Mouse (Mus musculus) telencephalon, adult 2 months (tissue): Measurements from ENCODE around the gene Eea1.

ENCODE experiments used
- DNase-seq: peaks from one replicate; pipeline ENCODE4 v3.0.0-alpha.2; 2011; ENCODE audit warnings: low read depth, low spot score

Gene Eea1

DNA sequence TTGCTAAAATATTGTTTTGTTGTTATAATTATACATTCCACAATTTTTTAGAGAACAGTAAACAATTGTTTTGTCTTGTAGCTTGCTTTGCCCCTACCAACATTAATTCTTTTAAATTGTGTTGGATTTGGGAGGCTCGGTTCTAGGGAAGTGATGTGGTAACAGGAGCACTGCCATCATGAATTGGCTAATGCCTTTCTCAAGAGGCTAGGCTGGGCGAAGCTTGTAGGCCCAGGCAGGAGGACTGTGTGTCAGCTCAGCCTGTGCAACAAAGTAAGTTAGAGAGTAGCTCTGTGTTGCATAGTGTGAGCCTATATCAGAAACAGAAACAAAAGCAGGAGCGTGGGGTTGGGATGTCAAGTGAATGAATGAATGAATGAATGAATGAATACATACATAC lies 9.0 kb downstream of the Eea1 start:
- no peak for DNase-seq

DNA sequence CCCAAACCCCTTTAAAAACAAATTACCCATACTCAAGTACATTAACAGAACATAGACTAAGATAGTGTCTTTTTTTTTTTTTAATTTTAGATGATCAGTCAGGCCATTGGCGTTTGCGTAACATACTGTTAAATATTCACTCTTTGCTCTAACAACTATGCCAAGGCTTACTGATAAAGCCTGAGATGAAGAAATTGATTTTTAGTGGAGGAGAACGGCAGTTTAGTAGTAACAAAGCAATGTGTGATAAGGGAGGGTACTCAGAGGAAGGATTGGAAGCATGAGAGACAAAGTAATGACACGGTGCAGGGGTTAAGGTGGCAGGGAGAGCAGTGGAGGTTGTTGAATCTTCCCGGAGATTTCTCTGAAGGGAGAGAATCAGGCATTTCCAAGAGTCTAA lies 9.7 kb downstream of the Eea1 start:
- DNase-seq: no peak

DNA sequence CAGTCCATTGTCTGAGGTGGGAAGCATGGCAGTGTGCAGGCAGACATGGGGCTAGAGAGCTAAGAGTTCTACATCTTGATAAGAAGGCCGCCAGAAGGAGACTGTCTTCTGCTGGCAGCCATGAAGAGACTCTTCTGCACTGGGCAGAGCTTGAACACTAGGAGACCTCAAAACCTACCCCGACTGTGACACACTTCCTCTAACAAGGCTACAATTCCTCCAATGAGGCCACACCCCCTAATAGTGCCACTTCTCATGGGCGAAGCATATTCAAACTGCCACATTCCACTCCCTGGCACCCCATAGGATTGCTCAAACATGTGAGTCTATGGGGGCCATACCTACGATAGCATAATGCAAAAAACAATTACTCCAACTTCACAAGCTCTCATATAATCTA lies 10.3 kb downstream of the Eea1 start:
- DNase-seq: no peak

DNA sequence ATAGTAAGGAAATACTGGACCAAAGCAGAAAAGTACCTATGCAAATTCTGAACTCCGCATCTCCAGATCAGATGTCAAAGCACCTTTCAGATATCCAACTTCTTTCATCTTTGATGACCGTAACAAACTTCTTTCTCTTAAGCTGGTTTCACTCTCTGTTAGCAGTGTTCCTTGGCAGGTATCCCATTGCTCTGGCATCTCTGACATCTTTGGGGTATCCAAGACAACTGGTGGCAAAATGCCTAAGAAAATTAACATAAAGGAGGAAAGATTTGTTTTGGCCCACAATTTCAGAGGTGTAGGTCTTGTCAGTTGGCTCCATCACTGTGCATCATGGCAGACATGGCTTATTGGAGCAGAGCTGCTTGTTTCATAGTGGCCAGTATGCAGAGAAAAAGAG lies 10.9 kb downstream of the Eea1 start:
- DNase-seq: no peak

DNA sequence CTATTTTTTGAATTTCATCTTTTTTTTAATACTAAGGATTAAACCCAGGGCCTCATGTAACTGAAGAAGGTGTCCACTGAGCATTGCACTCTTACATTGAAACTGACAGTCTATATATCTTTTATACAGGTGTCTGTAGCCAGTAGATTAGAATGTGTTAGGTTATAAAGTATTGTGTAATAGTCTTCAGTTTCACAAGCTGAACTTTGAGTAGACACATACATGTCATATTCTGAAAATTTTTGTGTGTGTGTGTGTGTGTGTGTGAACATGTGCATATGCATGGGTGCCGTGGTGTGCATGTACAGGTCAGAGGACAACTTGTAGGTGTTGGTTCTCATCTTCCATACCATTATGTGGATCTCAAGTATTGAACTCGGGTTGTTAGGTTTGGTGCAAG lies 16.2 kb downstream of the Eea1 start:
- DNase-seq: no peak

DNA sequence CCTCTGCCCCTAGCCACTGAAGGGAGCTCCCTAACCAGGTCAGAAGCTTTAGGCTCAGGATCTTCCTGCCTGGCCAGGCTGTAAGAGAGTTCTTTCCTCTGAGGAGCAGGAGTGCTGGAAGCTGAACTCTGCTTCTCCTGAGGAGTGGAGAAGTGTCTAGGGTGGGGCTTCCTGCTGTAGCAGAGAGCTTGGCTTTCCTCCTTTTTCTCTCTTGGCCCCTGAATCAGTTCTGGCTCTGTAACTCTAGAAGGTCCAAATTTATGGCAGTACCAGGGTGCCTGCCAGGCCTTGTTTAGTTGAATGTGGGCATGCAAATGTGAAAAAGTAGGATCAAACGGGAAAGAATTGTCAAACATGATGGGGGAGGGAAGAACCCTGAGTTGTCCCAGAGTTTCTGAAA lies 17.1 kb downstream of the Eea1 start:
- no peak for DNase-seq

DNA sequence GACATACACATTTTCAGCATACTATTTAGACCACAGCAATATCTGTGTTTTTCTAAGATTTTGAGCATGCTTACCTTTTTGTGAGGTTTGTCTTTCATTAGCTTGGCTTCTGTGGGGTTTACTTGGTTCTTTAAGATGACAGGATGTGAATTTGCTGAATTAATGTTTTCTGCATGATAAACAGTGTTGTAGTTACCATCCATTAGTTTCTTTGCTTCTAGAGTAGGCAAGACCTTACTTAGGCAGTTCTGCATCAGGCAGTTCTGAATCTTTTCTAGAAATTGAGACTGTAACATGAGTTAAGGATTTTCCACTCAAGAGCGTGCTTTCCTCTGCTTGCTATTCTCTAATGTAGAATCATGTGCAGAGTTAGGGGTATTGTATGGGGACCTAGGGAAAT lies 24.2 kb downstream of the Eea1 start:
- no peak for DNase-seq

DNA sequence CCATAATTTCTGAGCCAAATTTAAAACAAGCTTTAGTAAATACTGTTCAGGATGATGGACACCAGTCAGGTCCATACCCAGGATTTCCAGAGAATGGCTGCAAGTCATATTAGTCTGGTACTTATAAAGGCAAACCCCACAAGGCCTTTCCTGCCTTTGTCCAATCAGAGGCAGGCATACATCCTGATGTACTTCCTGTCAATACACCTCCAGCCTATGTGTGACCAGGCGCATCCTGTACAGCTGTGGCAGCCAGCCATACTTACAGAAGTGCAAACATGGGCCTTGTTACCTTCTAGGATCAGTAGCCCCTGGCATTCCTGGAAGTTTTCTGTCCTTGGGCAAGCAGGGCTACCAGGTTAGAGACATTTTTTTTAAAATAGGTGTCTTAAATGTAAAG lies 29.2 kb downstream of the Eea1 start:
- no peak for DNase-seq

DNA sequence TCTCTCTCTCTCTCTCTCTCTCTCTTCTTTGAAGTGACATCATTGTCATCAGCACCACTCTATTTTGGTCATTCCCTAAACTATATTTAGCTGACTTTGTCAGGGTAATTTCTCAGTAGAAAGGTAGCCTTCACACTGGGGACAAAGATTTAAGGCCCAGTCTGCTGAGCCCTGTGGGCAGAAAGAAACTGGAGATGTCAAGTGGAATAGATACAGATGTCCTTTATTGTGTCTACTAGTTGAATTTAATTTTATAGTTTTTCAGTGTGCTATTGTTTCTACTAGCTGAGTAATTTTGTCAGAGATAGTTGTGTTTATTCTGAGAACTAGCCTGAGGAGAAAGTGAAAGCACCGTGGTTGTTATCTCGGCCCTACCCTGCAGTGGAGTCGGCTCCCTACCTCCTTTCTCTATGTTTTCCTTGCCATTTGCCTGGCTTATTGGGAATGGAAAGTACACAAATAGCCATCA lies 30.3 kb downstream of the Eea1 start:
- DNase-seq: no peak

DNA sequence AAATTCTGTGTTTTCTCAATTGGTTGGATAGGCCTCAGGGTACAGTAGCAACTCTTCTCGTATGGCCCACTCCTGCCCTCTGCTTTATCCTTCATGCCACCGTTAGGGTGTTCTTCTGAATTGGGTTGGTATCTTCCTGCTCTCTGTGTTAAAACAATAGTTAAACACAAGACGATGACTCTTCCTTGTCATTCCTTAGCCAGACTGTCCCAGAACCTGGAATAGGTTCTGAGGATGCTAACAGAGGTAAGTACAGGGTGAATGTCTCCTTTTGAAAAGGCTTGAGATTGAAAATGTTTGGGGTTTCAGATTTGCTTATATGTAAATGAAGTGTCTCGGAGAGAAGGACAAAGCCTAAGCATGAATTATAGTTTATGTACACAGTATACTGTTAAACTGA lies 30.9 kb downstream of the Eea1 start:
- DNase-seq: no peak

DNA sequence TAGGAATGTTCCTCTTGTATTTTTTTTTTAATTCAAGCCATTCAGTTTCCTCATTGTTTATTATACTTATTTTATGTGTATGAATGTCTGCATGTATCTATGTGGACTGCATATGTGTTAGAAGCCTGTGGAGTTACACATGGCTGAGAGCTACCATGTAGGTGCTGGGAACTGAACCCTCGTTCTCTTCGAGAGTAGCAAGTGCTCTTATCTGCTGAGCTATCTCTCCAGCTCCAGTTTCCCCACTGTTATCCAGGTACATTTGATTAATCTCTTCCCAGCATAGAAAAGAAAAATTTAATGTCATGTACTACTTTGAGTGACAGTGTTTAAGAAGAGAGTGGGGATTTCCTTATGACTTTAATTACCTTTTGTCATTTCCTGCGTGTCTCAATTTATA lies 31.5 kb downstream of the Eea1 start:
- no peak for DNase-seq

DNA sequence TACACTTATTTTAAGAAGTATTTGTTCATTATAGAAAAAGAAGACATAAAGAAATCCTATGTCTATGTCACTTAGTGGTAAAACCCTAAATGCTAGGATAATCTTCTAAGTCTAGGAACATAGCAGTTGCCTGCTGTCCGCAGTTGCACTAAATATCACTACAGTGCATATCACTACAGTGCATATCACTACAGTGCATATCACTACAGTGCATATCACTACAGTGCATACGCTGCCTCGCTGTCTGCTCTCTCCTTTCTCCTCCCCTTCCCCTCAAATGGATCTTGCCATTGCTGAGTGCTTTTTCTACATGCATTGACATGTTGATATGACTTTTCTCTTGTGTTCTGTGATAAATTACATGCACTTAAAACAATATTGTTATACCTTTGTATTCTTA lies 34.0 kb downstream of the Eea1 start:
- no peak for DNase-seq

DNA sequence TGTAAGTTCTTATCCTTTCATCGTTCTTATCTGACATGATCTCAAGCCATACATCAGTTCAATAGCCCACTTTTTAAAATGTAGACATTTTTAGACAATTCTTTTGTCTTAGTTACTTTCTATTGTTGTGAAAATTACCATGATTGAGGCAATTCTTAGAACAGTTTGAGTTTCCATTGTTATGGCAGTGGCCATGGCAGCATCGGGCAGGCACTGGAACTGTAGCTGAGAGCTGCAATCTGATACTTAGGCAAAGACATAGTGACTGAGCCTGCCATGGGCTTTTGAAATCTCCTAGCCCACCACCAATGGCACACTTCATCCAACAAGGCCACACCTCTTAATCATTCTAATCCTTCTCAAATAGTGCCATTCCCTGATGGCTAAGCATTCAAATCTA lies 36.3 kb downstream of the Eea1 start:
- DNase-seq: no peak

DNA sequence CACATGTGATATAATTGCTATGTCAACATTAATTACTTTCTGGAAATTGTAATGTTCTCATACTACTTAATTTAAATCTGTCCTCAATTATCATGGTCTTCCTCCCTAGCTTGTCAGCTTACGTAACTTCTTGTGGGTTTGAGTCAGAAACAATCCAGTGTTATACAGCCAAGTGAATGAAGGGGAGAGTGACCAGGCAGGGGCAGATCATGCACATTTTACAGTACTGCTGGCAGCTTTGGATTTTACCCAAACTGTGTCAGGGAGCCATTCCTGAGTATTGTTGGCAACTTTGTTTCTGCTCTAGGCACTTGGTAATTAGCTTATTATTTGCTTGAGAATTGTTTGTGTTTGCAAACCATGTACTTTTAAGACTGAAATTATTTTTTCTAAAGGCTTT lies 49.3 kb downstream of the Eea1 start:
- DNase-seq: no peak

DNA sequence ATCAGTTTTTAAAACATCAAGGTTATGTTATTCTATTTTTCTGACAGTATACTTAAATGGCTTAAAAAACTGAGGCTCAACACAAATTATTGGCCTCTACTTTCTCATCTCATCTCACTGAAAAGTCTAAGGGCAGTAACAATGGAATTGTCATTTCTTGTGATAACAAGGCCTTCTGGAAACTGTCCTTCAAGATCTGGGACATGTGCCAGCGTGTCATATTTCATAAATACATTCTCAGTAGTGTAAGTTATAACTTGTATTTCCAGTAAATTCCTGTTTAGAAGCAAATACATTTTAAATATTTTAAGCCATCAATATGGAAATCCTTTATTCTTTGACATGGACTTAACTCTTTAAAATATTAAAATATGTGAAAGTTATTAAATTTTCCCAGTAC lies 50.7 kb downstream of the Eea1 start:
- no peak for DNase-seq

DNA sequence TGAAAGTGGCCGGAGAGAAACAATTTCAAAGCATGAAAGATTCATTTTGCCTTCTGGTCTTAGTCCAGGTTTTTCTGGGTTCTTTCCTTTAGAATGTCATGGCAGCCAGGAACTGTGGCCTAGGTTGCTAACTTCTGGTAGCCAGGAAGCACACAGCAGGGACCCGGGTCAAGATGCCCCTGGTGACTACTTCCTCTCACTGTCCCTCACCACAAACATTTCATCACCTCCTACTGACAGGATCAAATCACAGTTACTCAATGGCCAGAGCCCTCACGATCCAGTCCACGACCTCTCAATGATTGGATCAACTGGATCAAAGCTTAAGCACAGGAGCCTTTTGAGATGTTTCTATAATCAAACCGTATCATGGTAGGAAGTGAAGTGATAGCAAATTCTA lies 60.5 kb downstream of the Eea1 start:
- DNase-seq: no peak

DNA sequence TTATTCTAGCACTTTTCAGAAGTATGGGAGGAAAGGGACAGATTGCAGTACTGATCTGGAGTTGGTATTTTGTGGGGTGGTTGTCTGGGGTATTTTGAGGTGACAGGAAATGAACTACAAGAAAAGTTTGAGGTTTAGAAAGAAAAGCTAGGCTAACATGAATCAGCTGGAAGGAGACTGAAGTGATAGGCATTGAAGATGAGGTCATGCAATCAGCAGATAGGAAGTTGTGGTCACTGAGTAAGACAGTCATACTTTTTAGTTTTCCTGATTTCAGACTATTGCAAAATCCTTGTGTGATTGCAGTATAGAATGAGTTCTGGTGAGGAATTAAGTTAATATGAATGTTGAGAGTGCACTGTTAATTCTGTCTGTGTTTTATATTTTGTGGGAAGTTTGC lies 75.3 kb downstream of the Eea1 start:
- no peak for DNase-seq

DNA sequence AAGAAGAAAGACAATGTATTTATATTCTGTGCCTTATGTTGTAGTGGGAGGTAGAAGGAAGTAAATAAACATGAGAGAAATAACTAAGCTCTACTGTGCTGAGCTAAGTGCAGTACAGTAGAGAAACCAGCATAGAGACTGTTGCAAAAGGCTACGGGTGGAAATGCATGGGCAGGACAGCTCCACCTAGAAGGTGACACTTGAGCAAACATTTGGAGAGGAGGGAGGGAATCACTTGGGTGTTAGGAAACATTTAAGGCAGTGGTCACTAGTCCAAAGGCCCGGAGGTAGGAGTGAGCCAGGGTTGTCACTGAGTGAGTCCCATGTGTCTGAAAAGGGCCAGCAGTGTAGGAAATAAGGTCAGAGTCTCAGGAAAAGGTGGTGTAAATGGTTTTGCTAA lies 77.0 kb downstream of the Eea1 start:
- DNase-seq: no peak

DNA sequence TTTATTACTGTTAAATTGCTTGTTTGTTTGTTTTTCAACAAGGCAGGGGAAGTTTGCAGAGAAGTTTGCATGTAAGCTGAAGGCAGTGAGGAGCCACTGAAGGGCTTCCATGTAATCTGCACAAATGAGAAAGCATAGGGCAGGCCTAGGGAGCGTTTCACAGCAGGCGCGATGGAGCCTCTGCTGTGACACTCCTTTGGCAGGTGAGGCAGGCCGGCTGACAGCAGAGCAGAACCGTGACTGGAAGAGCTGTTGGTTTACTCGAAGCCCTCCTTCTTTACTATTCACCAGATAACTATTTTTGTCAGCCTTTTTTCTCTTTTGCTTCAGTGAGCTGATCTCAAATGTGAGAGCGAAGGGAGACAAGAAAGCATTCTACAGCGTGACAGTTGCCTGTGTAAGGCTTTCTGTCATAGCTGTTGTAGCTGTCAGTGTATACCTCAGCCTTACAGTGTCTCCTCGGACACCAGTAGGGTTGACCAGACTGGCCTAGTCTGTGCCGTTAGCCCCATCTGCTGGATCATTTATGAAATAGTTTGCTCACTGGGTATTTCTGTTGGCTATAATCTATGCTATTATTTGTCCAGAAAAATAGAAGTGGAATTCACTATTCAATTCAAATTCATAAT lies 93.0 kb downstream of the Eea1 start:
- peak; percentile 9 for DNase-seq

DNA sequence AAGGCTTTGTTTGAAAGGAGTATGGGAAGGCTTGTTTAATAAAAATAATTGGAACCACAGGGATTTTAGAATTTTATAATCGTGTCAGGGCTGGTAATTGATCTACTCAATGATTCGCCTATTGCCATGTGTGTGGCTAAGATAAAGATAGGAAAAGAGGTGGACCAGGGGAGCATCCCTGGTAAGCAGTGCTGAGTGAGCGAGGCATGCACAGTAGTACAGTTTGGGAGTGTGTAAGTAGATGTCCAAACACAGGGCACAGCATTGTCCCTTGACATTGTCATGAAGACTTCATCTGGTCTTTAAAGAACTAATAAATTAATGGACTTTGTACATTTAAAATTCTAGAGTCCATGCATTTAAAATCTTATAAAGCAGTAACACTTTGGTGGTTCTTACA lies 93.7 kb downstream of the Eea1 start:
- no peak for DNase-seq

DNA sequence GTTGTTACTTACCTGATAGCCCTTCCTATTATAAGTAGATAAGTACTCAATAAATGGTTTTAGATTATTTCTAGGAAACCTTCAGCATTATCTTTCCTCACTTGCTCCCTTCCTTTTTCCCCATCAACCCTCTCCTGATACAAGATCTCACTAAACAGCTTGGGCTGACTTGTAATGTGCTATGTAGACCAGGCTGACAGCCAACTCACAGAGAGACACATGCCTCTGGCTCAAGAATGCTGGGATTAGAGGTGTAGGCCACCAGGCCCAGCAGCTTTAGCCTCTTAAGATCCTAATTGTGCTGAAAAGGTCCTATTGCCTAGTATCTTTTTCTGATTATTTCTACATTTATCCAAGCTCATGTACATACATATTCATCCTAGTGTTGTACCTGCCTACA lies 95.5 kb downstream of the Eea1 start:
- no peak for DNase-seq

DNA sequence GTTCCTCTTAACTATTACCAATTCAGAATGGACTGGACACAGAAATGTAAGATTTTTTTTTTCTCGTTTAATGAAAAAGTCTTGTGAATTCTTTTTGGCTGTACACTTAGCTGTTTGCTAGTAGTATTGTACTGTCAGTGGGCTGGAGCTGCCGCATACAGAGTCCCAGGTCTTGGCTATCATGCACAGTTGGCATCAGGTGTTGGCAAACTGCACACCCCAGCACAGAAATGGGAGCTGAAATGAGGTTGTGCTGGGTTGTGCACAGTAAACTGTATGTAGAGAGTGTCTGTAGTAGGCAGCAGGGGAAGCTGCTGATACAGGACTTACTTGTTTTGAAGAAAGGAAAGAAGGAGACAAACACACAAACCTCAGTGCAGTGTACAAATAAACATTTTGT lies 103.8 kb downstream of the Eea1 start:
- DNase-seq: no peak

DNA sequence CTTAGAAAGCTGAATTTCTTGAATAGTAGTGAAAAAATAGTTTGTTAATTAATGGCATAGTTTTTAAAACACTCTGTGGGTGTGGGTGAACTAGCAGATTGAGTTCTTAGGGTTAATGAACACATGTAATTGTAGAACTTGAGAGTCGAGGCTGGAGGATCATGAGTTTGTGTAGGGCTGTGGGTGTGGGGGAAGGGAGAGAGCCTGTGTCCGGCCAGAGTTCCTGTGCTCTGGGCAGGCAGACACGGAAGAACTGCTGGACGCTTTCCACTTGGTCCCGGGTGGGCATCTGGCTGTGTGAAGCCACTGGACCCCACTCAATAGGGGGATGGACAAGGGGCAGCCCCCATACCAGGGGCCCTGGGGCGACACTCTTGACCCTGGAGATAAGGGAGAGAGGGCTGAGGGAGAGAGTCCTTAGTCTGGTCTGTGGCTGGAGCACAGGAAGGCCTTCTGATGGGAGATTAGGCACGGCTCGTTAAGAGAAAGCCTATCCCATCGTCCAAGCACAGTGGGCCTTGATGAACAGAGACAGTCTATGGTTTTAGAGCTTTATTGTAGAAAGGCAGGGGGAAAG lies 107.6 kb downstream of the Eea1 start:
- DNase-seq: no peak

DNA sequence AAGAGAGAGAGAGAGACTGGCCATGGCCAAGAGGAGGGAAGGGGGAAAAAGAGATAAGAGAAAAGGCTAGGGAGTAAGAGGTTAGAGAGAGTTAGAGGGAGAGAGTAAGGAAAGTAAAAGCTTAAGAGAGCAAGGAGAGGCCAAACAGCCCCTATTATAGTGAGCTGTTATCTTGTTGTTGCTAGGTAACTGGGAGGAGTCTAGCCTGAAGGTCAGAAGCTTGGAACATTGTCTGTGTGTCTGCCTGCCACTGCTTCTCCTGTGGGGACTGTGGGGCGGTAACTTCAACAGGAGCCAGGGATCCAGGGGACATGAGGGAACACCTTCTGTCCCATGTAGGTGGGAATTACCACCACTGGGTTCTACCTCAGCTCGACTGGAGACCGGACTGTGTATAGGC lies 108.1 kb downstream of the Eea1 start:
- DNase-seq: no peak
